Mouse (Mus musculus) lung, postnatal 0 days (tissue): Measurements from ENCODE around the gene Cd3eap.

Experiments
- CTCF ChIP-seq: IDR thresholded peaks from 2 replicates; pipeline ENCODE4 v1.5.1; 2016; ENCODE audit warnings: antibody characterized with exemption, mild to moderate bottlenecking
- EP300 ChIP-seq: IDR thresholded peaks from 2 replicates; pipeline ENCODE4 v1.6.1; 2016; ENCODE audit warnings: antibody characterized with exemption, mild to moderate bottlenecking, control low read depth

DNA sequence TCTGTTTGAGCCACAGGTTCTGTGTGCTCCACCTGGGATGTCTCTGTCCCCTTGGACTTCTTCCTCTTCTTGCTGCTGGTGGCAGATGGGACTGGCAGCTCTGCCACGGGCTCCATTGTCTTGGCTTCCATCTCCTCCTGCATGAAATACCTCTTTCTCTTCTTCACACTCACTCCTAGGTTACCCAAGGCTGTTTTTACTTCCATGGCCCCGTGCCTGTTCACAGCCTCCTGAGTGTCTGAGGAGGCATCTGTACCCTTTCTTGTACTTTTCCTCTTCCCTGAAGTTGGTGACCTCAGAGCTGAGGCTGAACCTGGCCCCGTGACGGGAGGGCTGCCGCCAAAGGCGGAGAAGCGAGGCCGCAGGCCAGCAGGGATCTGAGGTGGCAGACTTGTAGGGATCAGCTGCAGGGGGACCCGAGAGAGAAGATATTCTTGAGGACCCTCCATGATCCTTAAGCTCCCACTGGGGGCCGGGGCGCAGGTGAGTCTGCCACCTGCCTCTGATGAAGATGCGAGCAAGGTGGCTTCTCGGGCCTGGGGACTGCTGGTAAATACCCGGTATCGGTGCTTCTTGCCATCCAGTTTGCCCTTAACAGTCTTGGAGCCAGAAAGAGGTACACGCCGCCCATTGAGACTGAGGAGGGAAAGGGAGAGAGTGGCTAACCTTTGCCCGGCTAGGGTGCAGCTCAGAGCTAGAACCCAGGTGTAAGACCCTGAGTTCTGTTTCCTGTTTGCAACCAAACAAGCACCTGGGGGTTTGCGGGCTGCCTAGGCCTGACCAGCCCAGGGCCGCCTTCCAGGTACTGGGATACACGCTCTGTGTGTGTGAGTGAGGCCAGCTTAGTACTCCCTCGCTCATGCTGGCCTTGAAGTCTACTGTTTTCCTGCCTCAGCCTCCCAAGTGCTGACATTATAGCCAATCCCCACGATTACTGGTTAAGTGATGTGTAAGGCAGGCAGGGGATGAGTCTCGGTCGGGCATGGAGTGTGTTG is 1.6 kb downstream of the Cd3eap start:
- no peak for TF ChIP-seq CTCF
- no peak for TF ChIP-seq EP300
